Mouse (Mus musculus) hindbrain, embryonic 16.5 days (tissue): ENCODE data around the gene Lpar4. TPM values are rescaled to one million over a fixed set of nuclear protein-coding genes. Genes with fewer than 3 reads are reported as not detected.

ENCODE experiments used
- ATAC-seq: fragments of 200-750 bp; cut with Nextera tagmentation; 2 replicates; pipeline ENCODE4 v1.8.0; 2017; ENCODE audit warnings: moderate TSS enrichment, moderate library complexity
- H3K27ac ChIP-seq: fragments of 300-500 bp; sonication (generic); 2 replicates; pipeline ENCODE4 v1.5.1; 2014; ENCODE audit warnings: low read depth, mild to moderate bottlenecking, control low read depth, low read length, moderate library complexity
- H3K27me3 ChIP-seq: fragments of 300-500 bp; sonication (generic); replicated peaks from 2 replicates; pipeline ENCODE4 v1.6.1; 2014; ENCODE audit warnings: low read length; ENCODE audit not compliant: control insufficient read depth, insufficient read depth
- H3K36me3 ChIP-seq: fragments of 300-500 bp; sonication (generic); 2 replicates; pipeline ENCODE4 v1.6.1; 2014; ENCODE audit warnings: mild to moderate bottlenecking, low read length, moderate library complexity, mixed read lengths; ENCODE audit not compliant: control insufficient read depth, insufficient read depth
- H3K4me1 ChIP-seq: fragments of 300-500 bp; sonication (generic); 2 replicates; pipeline ENCODE4 v1.6.1; 2014; ENCODE audit warnings: low read depth, low read length; ENCODE audit not compliant: control insufficient read depth, insufficient read depth
- H3K4me2 ChIP-seq: fragments of 300-500 bp; sonication (generic); 2 replicates; pipeline ENCODE4 v1.6.1; 2014; ENCODE audit warnings: mild to moderate bottlenecking, low read length, control low read depth, moderate library complexity
- H3K4me3 ChIP-seq: fragments of 300-500 bp; sonication (generic); 2 replicates; pipeline ENCODE4 v1.5.1; 2014; ENCODE audit warnings: mild to moderate bottlenecking, low read length, control low read depth, moderate library complexity
- H3K9ac ChIP-seq: fragments of 300-500 bp; sonication (generic); 2 replicates; pipeline ENCODE4 v1.6.1; 2014; ENCODE audit warnings: low read depth, mild to moderate bottlenecking, control low read depth, low read length, moderate library complexity
- H3K9me3 ChIP-seq: fragments of 300-500 bp; sonication (generic); 2 replicates; pipeline ENCODE4 v1.6.1; 2014; ENCODE audit warnings: mild to moderate bottlenecking, low read length, moderate library complexity; ENCODE audit not compliant: control insufficient read depth
- WGBS: fragments of 180-500 bp; shearing (Covaris S2); extraction: QIAGEN DNeasy Blood & Tissue Kit; methylation state at CpG from one replicate; pipeline ENCODE4 v1.1.7; 2014; 5-methylcytosine and 5-hydroxymethylcytosine counted together
- polyA plus RNA-seq: library from polyadenylated mRNA; unstranded; fragments of >200 nt; fragmentation: Nextera tagmentation; extraction: Ambion mirVana; gene quantifications from 2 replicates; pipeline ENCODE4 v1.2.1, GENCODE M21; 2015

Lpar4 gene
- polyA plus RNA-seq, 1 experiment from 2014 or later = 5.5 TPM

GRCm38 (mm10) chrX:106951016-106951415 lies 30.6 kb downstream of the Lpar4 start:
- H3K9ac ChIP-seq = no peak overlapping the region
- WGBS = 16% methylated on average over 2 of the region's 2 CpGs
- H3K4me3 ChIP-seq = no peak overlapping the region
- H3K27ac ChIP-seq = no peak overlapping the region
- no peaks in the 10 kb centered on the region for H3K36me3 ChIP-seq
- no peaks in the 10 kb centered on the region for H3K4me1 ChIP-seq
- ATAC-seq = no peak
- H3K27me3 ChIP-seq = no peaks in the 10 kb centered on the region
- no peak overlapping the region for H3K4me2 ChIP-seq
- H3K9me3 ChIP-seq = no peaks in the 10 kb centered on the region

- no peak overlapping the region for H3K27ac ChIP-seq
- no peaks in the 10 kb centered on the region for H3K9me3 ChIP-seq
- no peak overlapping the region for H3K9ac ChIP-seq
- no peaks in the 10 kb centered on the region for H3K27me3 ChIP-seq
- ATAC-seq = no peak
- no peaks in the 10 kb centered on the region for H3K36me3 ChIP-seq
- no peak overlapping the region for H3K4me3 ChIP-seq
- H3K4me2 ChIP-seq = no peak overlapping the region
- WGBS = 74% methylated on average over 1 of the region's 1 CpGs
- H3K4me1 ChIP-seq = no peaks in the 10 kb centered on the region
Measured at GRCm38 (mm10) chrX:106953840-106954239, 33.4 kb downstream of the Lpar4 start.

- Histone ChIP-seq H3K9me3 (no peaks in the 10 kb centered on the region), H3K27ac (no peak overlapping the region), H3K27me3 (no peaks in the 10 kb centered on the region), H3K4me1 (no peaks in the 10 kb centered on the region), H3K4me3 (no peak overlapping the region), H3K36me3 (no peaks in the 10 kb centered on the region), H3K9ac (no peak overlapping the region), H3K4me2 (no peak overlapping the region)
- 90% methylated on average over 2 of the region's 2 CpGs for WGBS
- no peak for ATAC-seq
Measured at GRCm38 (mm10) chrX:106962233-106962632, 41.8 kb downstream of the Lpar4 start.

- H3K4me3 ChIP-seq = no peak overlapping the region
- H3K4me1 ChIP-seq = no peaks in the 10 kb centered on the region
- H3K27me3 ChIP-seq = no peaks in the 10 kb centered on the region
- no peak overlapping the region for H3K9ac ChIP-seq
- peak; percentile 45; the same call in 1 of the 2 replicates for ATAC-seq
- 40% methylated on average over 2 of the region's 2 CpGs for WGBS
- H3K36me3 ChIP-seq = no peaks in the 10 kb centered on the region
- no peaks in the 10 kb centered on the region for H3K9me3 ChIP-seq
- H3K27ac ChIP-seq = no peak overlapping the region
- H3K4me2 ChIP-seq = no peak overlapping the region
Measured at GRCm38 (mm10) chrX:106964326-106964725, 43.9 kb downstream of the Lpar4 start.

Other genes with a start within 250 kb of the Lpar4 start
- gene Rtl3, start 80.0 kb upstream of the Lpar4 start, polyA plus RNA-seq = 0.76 and 3.0 TPM in 2 replicates
- gene P2ry10, start 167.9 kb downstream of the Lpar4 start, polyA plus RNA-seq = not detected in 2 replicates
- gene P2ry10b, start 228.3 kb downstream of the Lpar4 start, polyA plus RNA-seq = 0.31 and 0.71 TPM in 2 replicates